Mouse (Mus musculus) forebrain, embryonic 10.5 days (tissue): ENCODE measurements around the gene G3bp2. TPM values are rescaled to one million over a fixed set of nuclear protein-coding genes. Genes with fewer than 3 reads are reported as not detected.

Experiments used
- DNase-seq: peaks from one replicate; pipeline ENCODE4 v3.0.0-alpha.2; 2017; ENCODE audit warnings: low spot score; ENCODE audit errors: extremely low spot score
- H3K27ac ChIP-seq: fragments of 300-500 bp; sonication (generic); 2 replicates; pipeline ENCODE4 v1.5.1; 2016; ENCODE audit warnings: mild to moderate bottlenecking
- H3K27me3 ChIP-seq: fragments of 300-500 bp; sonication (generic); 2 replicates; pipeline ENCODE4 v1.6.1; 2016; ENCODE audit warnings: mild to moderate bottlenecking; ENCODE audit not compliant: poor library complexity, severe bottlenecking
- H3K36me3 ChIP-seq: fragments of 300-500 bp; sonication (generic); replicated peaks from 2 replicates; pipeline ENCODE4 v1.6.1; 2016; ENCODE audit warnings: mild to moderate bottlenecking, moderate library complexity
- H3K4me1 ChIP-seq: fragments of 300-500 bp; sonication (generic); 2 replicates; pipeline ENCODE4 v1.6.1; 2016
- H3K4me3 ChIP-seq: fragments of 300-500 bp; sonication (generic); 2 replicates; pipeline ENCODE4 v1.5.1; 2016; ENCODE audit warnings: mild to moderate bottlenecking, moderate library complexity
- H3K9me3 ChIP-seq: fragments of 300-500 bp; sonication (generic); 2 replicates; pipeline ENCODE4 v1.6.1; 2016; ENCODE audit warnings: mild to moderate bottlenecking, moderate library complexity
- WGBS: fragments of 180-500 bp; shearing (Covaris S2); methylation state at CpG from one replicate; pipeline ENCODE4 v1.1.7; 2016; 5-methylcytosine and 5-hydroxymethylcytosine counted together
- polyA plus RNA-seq: library from polyadenylated mRNA; unstranded; fragments of >200 nt; fragmentation: Nextera tagmentation; extraction: Ambion mirVana; gene quantifications from 2 replicates; pipeline ENCODE4 v1.2.1, GENCODE M21; 2016

The G3bp2 gene
- polyA plus RNA-seq, 1 experiment from 2014 or later = 278 TPM

GRCm38 (mm10) chr5:92096786-92097185 is 13.3 kb upstream of the G3bp2 start:
- no peaks in the 10 kb centered on the region for H3K9me3 ChIP-seq
- peaks cover 11% of the 10 kb centered on the region for H3K4me1 ChIP-seq
- H3K36me3 ChIP-seq = no peaks in the 10 kb centered on the region
- WGBS = 93% methylated on average over 6 of the region's 6 CpGs
- H3K27ac ChIP-seq = no peak overlapping the region
- H3K27me3 ChIP-seq = no peaks in the 10 kb centered on the region
- no peak for DNase-seq
- H3K4me3 ChIP-seq = no peak overlapping the region

- WGBS = 86% methylated on average over 3 of the region's 3 CpGs
- Histone ChIP-seq H3K27ac (no peak overlapping the region), H3K9me3 (no peaks in the 10 kb centered on the region), H3K4me3 (no peak overlapping the region), H3K4me1 (peaks cover 11% of the 10 kb centered on the region), H3K36me3 (no peaks in the 10 kb centered on the region), H3K27me3 (no peaks in the 10 kb centered on the region)
- no peak for DNase-seq
Observed at GRCm38 (mm10) chr5:92094062-92094415, 10.5 kb upstream of the G3bp2 start.

GRCm38 (mm10) chr5:92093263-92094061 is 9.9 kb upstream of the G3bp2 start:
- no peak for DNase-seq
- 56% methylated on average over 15 of the region's 15 CpGs for WGBS

GRCm38 (mm10) chr5:92087469-92087868 is 4.0 kb upstream of the G3bp2 start:
- no peak for DNase-seq
- H3K9me3 ChIP-seq = no peaks in the 10 kb centered on the region
- H3K36me3 ChIP-seq = no peaks in the 10 kb centered on the region
- H3K27me3 ChIP-seq = no peaks in the 10 kb centered on the region
- no peak overlapping the region for H3K27ac ChIP-seq
- no peak overlapping the region for H3K4me3 ChIP-seq
- WGBS = 90% methylated on average over 4 of the region's 4 CpGs
- H3K4me1 ChIP-seq = peaks cover 6% of the 10 kb centered on the region; the same call in 1 of the 2 replicates

More at GRCm38 (mm10) chr5:92093263-92094061, 9.9 kb upstream of the G3bp2 start:
- Histone ChIP-seq H3K9me3 (no peaks in the 10 kb centered on the region), H3K36me3 (no peaks in the 10 kb centered on the region), H3K4me1 (peaks cover 11% of the 10 kb centered on the region), H3K27me3 (no peaks in the 10 kb centered on the region), H3K4me3 (no peak overlapping the region), H3K27ac (no peak overlapping the region)

- Histone ChIP-seq H3K27ac (no peak overlapping the region), H3K4me3 (no peak overlapping the region), H3K4me1 (peaks cover 20% of the 10 kb centered on the region), H3K27me3 (no peaks in the 10 kb centered on the region), H3K36me3 (no peaks in the 10 kb centered on the region), H3K9me3 (no peaks in the 10 kb centered on the region)
- 82% methylated on average over 7 of the region's 7 CpGs for WGBS
- DNase-seq = no peak
Observed at GRCm38 (mm10) chr5:92085821-92086550, 2.5 kb upstream of the G3bp2 start.

- no peaks in the 10 kb centered on the region for H3K36me3 ChIP-seq
- no peak for DNase-seq
- H3K27me3 ChIP-seq = no peaks in the 10 kb centered on the region
- WGBS = 68% methylated on average over 4 of the region's 4 CpGs
- H3K4me3 ChIP-seq = no peak overlapping the region
- peaks cover 27% of the 10 kb centered on the region for H3K4me1 ChIP-seq
- H3K27ac ChIP-seq = no peak overlapping the region
- H3K9me3 ChIP-seq = no peaks in the 10 kb centered on the region
Observed at GRCm38 (mm10) chr5:92085246-92085645, 1.7 kb upstream of the G3bp2 start.

- WGBS = 1% methylated on average over 55 of the region's 55 CpGs
- Histone ChIP-seq H3K4me1 (peaks cover 37% of the 10 kb centered on the region), H3K9me3 (no peaks in the 10 kb centered on the region), H3K27ac (peak overlapping the region; percentile 98), H3K4me3 (peak overlapping the region; percentile 85), H3K27me3 (no peaks in the 10 kb centered on the region), H3K36me3 (0 out of 2 replicates have a peak, but pooled peaks cover under 1% of the 10 kb centered on the region)
- DNase-seq = peak; percentile 69
Observed at GRCm38 (mm10) chr5:92082821-92083401, 608 bp downstream of the G3bp2 start.

GRCm38 (mm10) chr5:92081326-92081725 is 2.2 kb downstream of the G3bp2 start:
- no peak for DNase-seq
- peaks cover 37% of the 10 kb centered on the region for H3K4me1 ChIP-seq
- H3K27me3 ChIP-seq = no peaks in the 10 kb centered on the region
- no peaks in the 10 kb centered on the region for H3K9me3 ChIP-seq
- no peak overlapping the region for H3K27ac ChIP-seq
- H3K36me3 ChIP-seq = peaks cover 10% of the 10 kb centered on the region
- 77% methylated on average over 3 of the region's 3 CpGs for WGBS
- H3K4me3 ChIP-seq = peak overlapping the region; percentile 85

- peaks cover 37% of the 10 kb centered on the region for H3K4me1 ChIP-seq
- H3K27ac ChIP-seq = no peak overlapping the region
- H3K4me3 ChIP-seq = no peak overlapping the region
- WGBS = 68% methylated on average over 1 of the region's 1 CpGs
- no peaks in the 10 kb centered on the region for H3K27me3 ChIP-seq
- DNase-seq = no peak
- H3K9me3 ChIP-seq = no peaks in the 10 kb centered on the region
- H3K36me3 ChIP-seq = peaks cover 12% of the 10 kb centered on the region
Observed at GRCm38 (mm10) chr5:92080400-92080799, 3.1 kb downstream of the G3bp2 start.

- 82% methylated on average over 1 of the region's 1 CpGs for WGBS
Observed at GRCm38 (mm10) chr5:92079304-92079703, 4.2 kb downstream of the G3bp2 start.

GRCm38 (mm10) chr5:92078751-92079150 is 4.8 kb downstream of the G3bp2 start:
- Histone ChIP-seq H3K9me3 (no peaks in the 10 kb centered on the region), H3K4me1 (peaks cover 31% of the 10 kb centered on the region), H3K27ac (no peak overlapping the region), H3K36me3 (peaks cover 12% of the 10 kb centered on the region), H3K27me3 (no peaks in the 10 kb centered on the region), H3K4me3 (no peak overlapping the region)
- DNase-seq = no peak

More at GRCm38 (mm10) chr5:92079304-92079703, 4.2 kb downstream of the G3bp2 start:
- Histone ChIP-seq H3K27ac (no peak overlapping the region), H3K9me3 (no peaks in the 10 kb centered on the region), H3K36me3 (peaks cover 12% of the 10 kb centered on the region), H3K4me1 (peaks cover 35% of the 10 kb centered on the region), H3K27me3 (no peaks in the 10 kb centered on the region), H3K4me3 (no peak overlapping the region)
- DNase-seq = no peak

- Histone ChIP-seq H3K36me3 (peaks cover 26% of the 10 kb centered on the region), H3K27me3 (no peaks in the 10 kb centered on the region), H3K9me3 (no peaks in the 10 kb centered on the region), H3K27ac (no peak overlapping the region), H3K4me3 (no peak overlapping the region), H3K4me1 (peaks cover 21% of the 10 kb centered on the region)
- 84% methylated on average over 1 of the region's 1 CpGs for WGBS
- DNase-seq = no peak
Observed at GRCm38 (mm10) chr5:92076273-92076672, 7.2 kb downstream of the G3bp2 start.

GRCm38 (mm10) chr5:92074061-92074460 is 9.5 kb downstream of the G3bp2 start:
- WGBS = 95% methylated on average over 14 of the region's 14 CpGs
- Histone ChIP-seq H3K9me3 (no peaks in the 10 kb centered on the region), H3K27ac (no peak overlapping the region), H3K4me3 (no peak overlapping the region), H3K27me3 (no peaks in the 10 kb centered on the region), H3K36me3 (peaks cover 46% of the 10 kb centered on the region), H3K4me1 (peaks cover 3% of the 10 kb centered on the region; the same call in 1 of the 2 replicates)
- DNase-seq = no peak
